Mouse (Mus musculus): ENCODE measurements around the gene Msh4.
"Not testable (repeated sequence)": the region's sequence is repeated elsewhere in the genome, so short reads cannot be mapped to it uniquely, and the experiment has no call there.

Gene Msh4

DNA sequence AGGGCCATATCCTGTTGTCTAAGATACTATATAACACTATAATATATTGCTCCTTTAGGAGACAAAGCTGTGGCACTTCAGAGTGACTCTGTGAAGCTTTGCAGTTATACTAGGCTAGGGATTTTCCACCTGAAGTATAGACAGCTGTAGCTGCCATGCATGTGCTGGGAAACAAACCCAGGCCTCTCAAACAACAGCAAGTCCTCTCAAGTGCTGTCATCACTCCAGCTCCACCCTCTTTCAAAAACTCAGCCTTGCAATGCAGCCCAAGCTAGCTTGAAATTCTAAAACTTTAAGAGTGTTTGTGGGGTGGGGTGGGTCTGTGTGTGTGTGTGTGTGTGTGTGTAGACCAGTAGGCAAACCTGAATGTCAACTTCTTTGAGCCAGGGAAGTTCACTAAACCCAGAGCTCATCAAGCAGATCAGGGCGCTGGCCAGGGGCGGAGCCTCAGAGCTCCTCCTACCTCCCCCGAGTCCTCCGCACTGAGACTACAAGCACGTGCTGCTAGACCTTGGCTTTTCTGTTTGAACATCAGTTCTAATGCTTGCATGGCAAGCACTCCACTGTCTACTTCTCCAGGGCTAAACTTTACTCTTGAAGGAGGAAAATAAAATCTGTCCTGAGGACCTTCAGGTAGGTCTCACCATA, 56.4 kb downstream of the Msh4 start:
- DNase-seq (ENCODE audit: low read depth, low spot score): no peak

DNA sequence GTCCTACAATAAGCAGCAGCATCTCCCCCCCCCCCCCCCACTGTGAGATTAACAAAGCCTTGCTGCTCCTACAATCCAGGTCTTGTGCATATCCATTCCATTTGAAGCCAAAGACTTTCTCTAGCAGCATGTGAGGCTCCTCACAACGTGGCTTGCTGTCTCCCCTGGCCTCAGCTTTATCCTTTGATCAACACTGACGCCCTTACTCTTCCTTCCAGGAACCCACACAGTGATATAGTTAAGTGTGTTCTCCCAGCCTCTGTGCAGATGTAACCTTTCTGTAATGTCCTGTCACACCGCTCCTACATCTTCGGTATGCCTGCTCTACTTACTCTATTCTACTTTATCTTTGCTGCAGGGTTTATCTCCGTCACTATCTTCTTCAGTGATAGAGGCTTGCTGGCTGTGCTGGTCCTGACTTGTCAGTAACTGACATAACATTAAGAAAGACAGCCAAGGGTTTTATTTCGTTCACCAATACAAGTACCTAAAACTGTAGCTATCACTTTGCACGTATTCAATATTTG, 58.7 kb downstream of the Msh4 start:
- DNase-seq (ENCODE audit: low read depth, low spot score): no peak

DNA sequence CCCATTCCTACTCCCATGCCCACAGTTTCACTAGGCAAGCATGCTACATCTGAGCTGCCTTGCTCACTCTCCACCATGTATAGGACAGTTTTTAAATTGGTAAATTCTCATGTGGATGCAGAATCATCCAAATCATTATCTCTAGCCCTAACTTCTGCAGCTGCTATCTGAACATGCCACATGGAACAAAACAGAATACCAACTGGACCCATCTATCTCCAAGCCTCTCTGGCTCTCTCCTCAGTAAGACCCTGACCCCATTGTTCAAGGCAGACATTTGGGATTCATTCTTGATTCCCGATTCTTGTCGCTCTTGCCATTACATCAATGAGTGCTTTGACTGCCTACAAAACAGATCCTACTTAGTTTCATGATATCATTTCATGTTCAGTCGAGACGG, 59.8 kb downstream of the Msh4 start:
- no peak for DNase-seq (ENCODE audit: low read depth, low spot score)

DNA sequence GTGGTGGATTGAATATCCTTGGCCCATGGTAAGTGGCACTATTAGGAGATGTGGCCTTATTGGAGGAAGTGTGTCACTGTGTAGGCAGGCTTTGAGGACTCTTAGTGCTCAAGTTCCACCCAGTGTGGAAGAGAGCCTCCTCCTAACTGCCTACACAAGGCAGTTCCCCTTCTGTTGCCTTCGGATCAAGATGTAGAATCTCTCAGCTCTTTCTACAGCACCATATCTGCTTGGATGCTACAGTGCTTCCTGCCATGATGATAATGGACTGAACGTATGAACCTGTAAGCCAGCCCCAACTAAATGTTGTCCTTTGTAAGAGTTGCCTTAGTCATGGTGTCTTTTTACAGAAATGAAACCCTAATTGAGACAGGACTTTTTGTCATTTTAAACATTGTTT, 60.4 kb downstream of the Msh4 start:
- DNase-seq (ENCODE audit: low read depth, low spot score): no peak

DNA sequence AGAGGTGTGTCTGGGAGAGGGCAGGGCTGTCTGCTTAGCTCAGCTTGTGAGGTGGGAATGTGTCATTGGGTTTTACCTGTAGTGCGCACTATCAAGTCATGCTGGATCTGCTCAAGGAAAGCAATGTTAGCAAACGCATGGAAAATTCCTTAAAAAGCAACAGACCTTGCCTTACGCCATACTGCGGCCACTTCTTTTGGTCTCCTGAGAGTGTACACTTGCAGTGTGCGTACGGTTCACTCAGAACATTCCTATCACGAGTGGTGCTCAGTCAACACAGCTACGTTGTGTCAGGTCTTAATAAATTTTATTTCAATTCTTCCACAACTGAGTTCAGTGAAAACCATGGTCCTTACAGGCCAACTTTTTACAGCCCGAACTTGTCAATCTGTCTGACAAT, 61.2 kb downstream of the Msh4 start:
- no peak for DNase-seq (ENCODE audit: low read depth, low spot score)

DNA sequence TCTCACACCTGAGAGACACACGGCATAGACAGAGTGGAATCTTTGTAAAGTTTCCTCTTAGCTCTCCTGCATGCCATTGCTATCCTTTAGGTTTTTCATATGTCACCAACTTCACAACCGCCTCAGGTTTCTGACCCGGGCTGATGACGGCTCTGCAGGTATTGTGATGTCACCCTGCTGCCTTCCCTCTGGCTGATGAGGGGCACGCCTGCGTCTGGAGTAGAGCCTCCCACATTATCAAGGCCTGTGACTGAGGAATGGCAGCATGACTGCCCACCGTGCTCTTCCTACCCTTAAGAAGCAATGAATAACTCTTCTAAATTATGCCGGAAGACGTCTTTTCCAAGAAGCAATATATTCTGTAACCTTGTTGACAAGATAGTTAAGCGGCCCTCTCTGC, 61.9 kb downstream of the Msh4 start, which contains the start of gene Asb17:
Gene Asb17, plus strand, starts transcription at position 180 of the 400 bp plus-strand sequence.
- DNase-seq (ENCODE audit: low read depth, low spot score): no peak

DNA sequence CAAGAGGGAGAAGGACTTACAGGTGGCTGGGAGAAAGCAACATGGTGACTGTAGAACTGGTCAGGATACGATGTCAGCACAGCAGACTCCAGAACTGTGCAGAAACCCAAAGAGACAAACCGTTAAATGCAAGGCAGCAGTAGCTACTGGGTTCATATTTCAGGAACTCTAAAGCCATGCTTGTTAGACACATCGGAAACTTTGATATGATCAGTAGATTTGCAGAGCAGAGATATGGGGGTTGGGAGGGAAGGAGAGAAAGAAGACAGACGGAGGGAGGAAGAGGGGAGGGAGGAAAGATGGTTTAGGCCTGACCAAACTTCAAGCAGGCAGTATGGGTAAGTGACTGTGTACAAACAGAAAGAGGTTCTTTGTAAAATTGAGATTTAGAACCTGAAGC, 68.3 kb downstream of the Msh4 start:
- no peak for DNase-seq (ENCODE audit: low read depth, low spot score)

DNA sequence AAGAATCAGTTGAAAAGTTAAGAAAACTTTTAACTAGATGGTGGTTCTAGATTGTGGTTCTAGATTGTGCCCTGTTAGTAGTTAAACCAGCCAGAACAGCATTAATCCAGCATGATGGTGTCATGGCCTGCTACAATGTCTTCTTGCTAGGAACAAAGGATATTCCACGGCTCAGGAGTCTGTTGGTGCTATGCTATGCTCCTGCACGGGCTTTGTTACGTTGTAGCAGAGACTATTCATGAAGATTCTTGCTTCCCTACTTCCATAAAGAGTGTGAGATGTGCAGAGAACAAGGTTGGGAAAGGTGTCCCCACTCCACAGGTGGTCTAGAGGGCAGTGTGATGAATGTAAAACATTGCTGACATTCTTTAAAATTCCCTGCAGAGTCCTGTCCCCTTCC, 69.6 kb downstream of the Msh4 start:
- DNase-seq (ENCODE audit: low read depth, low spot score): no peak

DNA sequence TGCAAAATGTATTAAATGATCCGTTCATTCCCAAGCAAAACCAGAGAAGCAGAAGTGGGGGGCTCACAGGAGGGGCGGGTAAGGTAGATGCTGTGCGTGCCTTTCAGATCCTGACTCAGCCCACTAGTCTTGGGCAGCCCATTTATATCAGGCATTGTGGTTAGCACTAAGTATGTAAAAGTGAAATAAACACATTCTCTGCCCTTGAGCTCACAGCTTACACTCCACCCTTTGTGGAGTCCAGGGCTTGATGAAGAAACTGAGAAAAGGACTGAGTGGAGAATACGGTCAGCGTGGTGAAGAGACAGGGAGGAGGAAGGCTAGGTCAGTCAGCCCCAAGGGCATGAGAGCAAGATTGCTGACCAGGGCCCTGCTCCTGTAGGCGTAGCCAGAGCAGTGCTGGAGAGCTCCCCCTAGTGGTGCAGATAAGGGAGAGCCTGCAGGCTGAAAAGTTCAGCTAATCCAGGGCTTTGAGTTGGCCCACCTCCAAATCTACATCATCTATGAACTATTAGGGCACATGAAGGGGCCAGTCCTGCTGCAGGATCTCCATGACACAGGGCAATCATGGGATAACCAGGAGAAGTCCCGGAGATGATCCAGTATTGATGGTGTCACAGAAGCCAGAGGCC, 70.4 kb downstream of the Msh4 start:
- peak; percentile 83 for DNase-seq (ENCODE audit: low read depth, low spot score)

DNA sequence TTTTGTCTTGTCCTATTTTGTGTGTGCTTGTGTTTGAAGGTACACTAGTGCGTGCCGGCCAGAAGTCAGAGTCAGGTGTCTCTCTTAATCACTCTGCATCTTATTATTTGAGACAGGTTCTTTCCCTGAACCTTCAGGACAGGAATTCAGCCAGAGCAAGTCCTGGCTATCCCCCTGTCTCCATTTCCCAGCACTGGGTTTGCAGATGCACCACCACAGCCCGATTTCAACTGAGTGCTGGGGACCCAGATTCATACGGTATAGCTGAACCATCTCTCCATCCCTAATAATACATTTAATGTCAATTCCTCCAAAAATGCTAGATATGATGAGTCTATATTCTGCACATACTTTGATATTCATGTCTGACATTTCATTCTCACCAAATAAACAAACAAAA, 71.9 kb downstream of the Msh4 start:
- DNase-seq (ENCODE audit: low read depth, low spot score): no peak

DNA sequence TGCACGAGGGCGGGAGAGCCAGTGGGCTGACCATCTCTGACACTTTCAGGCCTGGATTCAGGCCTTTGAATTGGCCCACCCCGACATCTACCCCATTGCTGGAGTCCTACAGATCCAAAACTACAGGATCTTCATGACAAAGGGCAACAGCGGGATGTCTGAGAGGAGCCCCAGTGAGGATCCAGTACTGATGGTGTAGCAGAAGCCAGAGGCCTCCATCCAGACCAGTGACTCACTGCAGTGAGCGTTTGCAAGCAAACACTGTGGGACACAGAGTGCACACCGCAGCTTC, 73.3 kb downstream of the Msh4 start:
- no peak for DNase-seq (ENCODE audit: low read depth, low spot score)

DNA sequence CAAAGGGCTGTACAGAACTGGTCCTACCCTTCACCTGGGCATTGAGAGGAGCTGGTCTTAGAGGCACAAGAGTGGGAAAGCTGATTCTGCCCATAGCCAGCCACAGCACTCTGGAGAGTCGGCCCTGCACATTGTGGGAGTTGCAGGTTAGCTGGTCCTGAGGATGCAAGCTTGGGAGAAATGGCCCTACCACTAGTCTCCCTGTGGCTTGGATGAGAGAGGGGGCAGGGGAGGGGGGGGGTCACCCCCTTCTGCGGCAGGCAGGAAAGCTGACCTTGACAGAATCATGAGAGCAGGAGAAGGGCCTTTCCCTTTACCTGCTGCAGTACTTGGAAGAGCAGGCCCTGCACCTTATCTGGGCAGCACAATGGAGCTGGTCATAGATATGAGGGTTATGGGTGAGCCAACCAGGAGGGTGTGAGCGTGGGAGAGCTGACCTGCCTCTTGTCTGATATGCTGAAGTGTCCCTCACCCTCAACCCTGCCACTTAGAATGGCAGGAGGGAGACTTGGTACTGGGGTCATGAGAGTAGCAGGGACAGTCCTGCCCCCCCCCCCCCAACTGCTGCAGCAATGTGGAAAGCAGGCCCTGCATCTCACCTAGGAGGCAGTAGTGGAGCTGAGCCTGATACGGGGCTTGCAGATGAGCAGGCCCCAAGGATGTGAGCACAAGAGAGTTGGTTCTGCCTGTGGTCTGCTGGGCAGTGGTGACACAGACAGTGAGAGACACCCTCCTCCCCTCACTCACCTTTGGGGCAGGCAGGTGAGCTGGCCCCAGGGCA, 73.9 kb downstream of the Msh4 start:
- no peak for DNase-seq (ENCODE audit: low read depth, low spot score)

DNA sequence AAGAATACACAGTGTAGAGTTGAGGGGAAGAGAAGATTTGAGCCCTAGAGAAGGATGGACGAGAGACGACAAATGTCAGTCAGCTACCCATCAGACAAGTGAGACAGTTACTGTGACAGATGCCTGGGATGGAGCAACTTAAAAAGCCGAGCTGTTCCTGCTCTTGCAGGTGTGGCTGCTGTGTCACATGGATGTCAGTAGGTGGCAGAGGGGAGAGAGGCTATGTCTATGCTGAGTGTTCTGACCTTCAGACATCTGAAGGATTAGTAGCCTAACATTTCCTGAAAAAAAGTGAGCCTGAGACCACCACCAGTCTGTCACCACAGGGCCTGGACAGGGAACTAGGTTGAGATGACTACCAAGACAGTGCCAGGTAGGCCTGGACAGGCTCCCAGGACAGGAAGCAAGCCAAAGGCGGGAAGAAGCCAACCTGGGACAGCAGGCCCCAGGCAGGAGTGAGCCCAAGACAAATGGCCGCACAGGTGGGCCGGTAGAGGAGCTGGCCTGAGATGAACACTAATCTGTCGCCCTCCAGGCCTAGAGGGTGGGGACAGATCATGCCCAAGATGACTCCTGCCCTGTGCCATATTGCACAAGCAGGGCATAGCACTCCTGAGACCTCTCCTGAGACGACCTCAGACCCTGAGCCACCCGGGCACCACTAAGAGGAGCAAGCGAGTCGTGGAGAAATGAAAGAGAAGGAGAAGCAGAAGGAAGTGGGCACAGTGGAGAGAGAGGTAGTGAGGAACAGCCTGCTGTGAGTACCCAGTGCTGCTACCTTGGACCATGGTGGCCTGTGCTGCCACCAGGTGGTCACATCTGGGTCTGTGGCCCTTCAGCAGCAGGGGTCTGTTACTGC, 74.7 kb downstream of the Msh4 start:
- DNase-seq (ENCODE audit: low read depth, low spot score): peak; percentile 96

DNA sequence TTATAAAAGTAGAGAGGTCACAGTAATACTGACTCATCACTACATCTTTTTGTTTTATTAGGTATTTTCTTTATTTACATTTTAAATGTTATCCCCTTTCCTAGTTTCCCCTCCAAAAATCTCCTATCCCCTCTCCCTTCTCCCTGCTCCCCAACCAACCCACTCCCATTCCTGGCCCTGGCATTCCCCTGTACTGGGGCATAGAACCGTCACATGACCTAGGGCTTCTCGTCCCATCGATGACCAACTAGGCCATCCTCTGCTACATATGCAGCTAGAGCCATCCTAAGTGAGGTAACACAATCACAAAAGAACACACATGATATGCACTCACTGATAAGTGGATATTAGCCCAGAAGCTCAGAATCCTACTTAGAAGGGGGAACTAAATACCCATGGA, 76.2 kb downstream of the Msh4 start:
- not testable (repeated sequence) for DNase-seq (ENCODE audit: low read depth, low spot score)

DNA sequence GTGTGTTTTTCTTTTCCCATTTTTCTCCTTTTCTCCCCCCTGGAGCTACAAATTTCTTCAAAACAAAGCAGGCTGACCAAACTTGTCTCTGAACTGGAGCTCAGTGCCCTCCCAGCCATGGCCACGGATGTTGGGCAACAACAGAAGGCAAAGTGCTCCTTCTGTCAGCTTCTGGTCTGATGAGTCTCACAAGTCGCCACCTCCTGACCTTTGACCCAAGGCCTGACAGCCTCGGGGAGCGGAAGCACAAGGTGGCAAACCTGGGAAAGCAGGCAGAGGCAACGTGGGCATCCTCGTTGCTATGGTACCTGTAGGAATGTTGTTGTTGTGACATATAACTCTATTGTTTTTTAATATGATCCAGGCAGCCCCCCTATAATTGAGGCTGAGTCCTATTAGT, 79.3 kb downstream of the Msh4 start:
- DNase-seq (ENCODE audit: low read depth, low spot score): no peak

DNA sequence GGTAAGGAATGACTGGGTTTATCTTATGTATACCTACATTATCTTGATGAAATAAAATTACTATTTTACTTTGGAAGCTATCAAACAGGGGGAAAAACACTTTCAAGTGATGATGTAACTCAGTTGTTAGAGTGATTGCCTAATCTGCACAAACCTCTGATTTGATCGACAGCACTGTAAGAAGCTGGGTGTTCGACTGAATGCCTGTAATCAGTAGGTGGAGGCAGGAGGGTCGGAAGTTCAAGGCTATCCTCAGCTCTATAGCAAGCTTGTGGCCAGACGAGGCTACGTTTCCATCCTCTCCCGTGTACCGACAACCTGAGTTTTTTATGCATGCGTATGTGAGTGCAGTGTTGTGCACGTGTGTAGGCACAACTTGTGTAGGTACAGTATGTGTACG, 80.7 kb downstream of the Msh4 start:
- no peak for DNase-seq (ENCODE audit: low read depth, low spot score)

DNA sequence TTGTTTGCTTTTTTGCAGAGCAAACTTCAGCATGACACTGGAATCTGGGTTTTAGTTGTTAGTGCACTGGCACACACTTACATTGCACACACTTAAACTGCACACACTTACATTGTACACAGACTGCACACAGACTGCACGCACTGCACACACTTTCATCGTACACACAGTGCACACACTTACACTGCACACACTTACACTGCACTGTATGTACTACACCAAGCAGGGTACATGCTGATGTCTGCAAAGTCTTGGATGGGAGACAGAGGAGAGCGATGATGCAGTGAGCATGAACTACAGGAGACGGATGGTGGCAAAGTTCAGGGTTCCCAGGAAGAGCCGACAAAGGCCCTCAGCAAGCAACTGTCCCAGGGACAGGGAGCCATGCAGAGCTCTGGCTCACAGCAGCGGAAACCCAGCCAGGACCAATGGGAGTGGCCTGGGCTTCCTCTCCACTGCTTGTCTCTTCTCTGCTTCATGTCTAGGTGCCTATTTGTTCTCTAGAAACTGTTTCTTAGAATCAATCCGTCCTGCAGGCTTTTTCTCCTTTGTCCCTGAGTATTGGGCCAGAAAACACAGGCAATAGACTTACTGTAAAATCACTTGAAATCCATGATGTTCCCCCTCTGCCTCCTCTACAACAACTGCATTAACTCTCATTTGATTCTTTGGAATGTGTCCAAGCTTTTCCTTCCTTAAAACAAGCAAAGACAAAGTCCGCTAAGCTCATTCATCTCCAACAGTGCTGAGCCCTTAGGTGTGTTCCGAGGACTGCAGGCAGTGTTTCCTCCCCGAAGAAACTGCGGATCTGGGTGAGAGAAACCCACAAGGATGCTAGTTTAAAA, 82.0 kb downstream of the Msh4 start:
- no peak for DNase-seq (ENCODE audit: low read depth, low spot score)

DNA sequence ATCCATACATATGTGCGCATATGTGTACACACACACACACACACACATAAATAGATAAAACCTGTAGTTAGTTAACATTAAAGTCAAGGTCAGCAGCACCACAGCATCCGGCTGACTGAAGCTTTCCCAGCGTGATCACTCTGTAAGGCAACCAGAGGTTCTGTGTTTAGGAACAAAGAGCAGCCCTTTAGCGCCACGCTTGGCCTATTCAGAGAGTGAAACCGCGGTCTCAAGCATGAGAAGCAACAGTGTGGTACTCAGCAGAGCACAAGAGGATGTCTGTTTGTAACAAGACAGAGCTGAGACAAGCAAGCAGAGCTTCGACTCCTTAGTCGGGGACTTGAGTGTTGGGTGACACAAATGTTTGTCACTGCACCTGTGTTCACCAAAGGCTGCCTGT, 86.5 kb downstream of the Msh4 start:
- peak; percentile 44 for DNase-seq (ENCODE audit: low read depth, low spot score)

DNA sequence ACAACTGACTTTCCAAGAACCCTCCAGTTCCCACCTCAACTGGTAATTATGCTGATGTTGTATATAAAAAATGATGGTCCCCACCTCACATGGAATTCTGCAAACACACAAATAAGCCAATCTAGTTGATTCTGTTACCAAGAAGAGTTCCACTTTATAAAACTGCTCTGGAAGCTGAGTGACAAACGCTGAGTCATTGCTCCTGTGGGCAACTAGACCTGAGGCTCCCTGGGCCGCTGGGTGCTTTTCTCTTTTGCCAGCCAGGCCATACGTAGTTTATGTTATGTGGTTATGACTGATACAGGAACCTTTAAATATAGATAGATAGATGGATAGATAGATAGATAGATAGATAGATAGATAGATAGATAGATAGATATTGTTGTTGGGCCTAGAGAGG, 87.2 kb downstream of the Msh4 start:
- DNase-seq (ENCODE audit: low read depth, low spot score): no peak

DNA sequence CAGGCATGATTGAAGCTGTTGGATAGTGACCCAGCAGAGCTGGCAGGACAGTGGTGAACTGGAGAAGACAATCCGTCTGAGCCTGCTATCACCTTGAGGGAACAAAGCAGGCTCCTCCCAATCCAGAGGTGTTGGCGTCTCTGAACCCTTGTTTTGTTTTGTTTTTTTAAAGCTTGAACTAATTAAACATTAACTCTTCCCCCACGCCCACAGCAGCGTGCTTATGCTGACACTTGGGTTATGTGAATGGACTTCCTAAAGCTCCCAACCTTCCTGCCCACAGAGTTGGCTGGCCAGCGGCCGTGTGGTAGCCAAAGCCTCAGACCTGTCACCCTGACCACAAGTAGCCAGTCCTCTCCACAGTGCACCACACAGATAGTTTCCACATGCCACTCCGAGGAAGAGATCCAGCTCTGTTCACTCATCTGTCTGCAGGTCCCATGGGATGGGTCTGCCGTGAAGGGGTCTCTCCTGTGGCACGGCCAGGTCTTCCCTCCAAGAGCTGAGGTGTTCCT, 88.5 kb downstream of the Msh4 start:
- DNase-seq (ENCODE audit: low read depth, low spot score): no peak

DNA sequence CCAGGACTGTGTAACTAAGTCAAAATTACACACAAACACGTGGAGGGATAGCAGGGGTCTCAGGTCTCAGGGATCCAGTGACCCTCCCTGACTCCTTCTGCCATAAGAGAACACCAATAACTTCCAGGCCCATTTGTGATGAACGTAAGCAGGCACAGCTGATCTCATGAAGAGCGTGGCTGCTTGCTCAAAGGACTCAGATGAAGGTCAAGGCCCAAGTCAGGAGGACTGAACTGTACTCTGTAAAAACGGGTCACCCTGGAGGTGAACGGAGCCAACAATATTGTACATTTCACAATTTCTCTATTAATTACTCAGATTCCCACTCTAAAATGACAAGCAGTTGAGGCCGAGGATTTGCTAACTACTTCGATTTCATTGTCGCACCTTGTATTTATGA, 91.9 kb downstream of the Msh4 start:
- no peak for DNase-seq (ENCODE audit: low read depth, low spot score)

Measured in brain, adult 2 months (tissue).